Mouse (Mus musculus) hindbrain, embryonic 11.5 days (tissue): ENCODE data around the gene Ackr3. TPM values are rescaled to one million over a fixed set of nuclear protein-coding genes. Genes with fewer than 3 reads are reported as not detected.

Experiments used
- ATAC-seq: fragments of 200-750 bp; cut with Nextera tagmentation; 2 replicates; pipeline ENCODE4 v1.8.0; 2017; ENCODE audit warnings: mild to moderate bottlenecking, moderate TSS enrichment, moderate library complexity; ENCODE audit not compliant: low FRiP score
- DNase-seq: peaks from one replicate; pipeline ENCODE4 v3.0.0-alpha.2; 2015; ENCODE audit warnings: low spot score
- H3K27ac ChIP-seq: fragments of 300-500 bp; sonication (generic); 2 replicates; pipeline ENCODE4 v1.5.1; 2014; ENCODE audit warnings: mild to moderate bottlenecking, low read depth, low read length
- H3K27me3 ChIP-seq: fragments of 300-500 bp; sonication (generic); 2 replicates; pipeline ENCODE4 v1.6.1; 2014; ENCODE audit warnings: mild to moderate bottlenecking, low read length, moderate library complexity, mixed read lengths; ENCODE audit not compliant: control insufficient read depth, insufficient read depth
- H3K36me3 ChIP-seq: fragments of 300-500 bp; sonication (generic); 2 replicates; pipeline ENCODE4 v1.6.1; 2014; ENCODE audit warnings: mild to moderate bottlenecking, low read length, moderate library complexity, mixed read lengths; ENCODE audit not compliant: control insufficient read depth, insufficient read depth
- H3K4me1 ChIP-seq: fragments of 300-500 bp; sonication (generic); replicated peaks from 2 replicates; pipeline ENCODE4 v1.6.1; 2014; ENCODE audit warnings: low read length, mixed read lengths; ENCODE audit not compliant: control insufficient read depth, insufficient read depth
- H3K4me2 ChIP-seq: fragments of 300-500 bp; sonication (generic); replicated peaks from 2 replicates; pipeline ENCODE4 v1.6.1; 2014; ENCODE audit warnings: mild to moderate bottlenecking, low read depth, low read length
- H3K4me3 ChIP-seq: fragments of 300-500 bp; sonication (generic); 2 replicates; pipeline ENCODE4 v1.5.1; 2014; ENCODE audit warnings: low read depth, low read length
- H3K9ac ChIP-seq: fragments of 300-500 bp; sonication (generic); 2 replicates; pipeline ENCODE4 v1.6.1; 2014; ENCODE audit warnings: low read depth, low read length
- H3K9me3 ChIP-seq: fragments of 300-500 bp; sonication (generic); 2 replicates; pipeline ENCODE4 v1.6.1; 2016; ENCODE audit warnings: low read length; ENCODE audit not compliant: control insufficient read depth
- WGBS: fragments of 180-500 bp; shearing (Covaris S2); extraction: QIAGEN DNeasy Blood & Tissue Kit; methylation state at CpG from one replicate; pipeline ENCODE4 v1.1.7; 2014; 5-methylcytosine and 5-hydroxymethylcytosine counted together
- polyA plus RNA-seq: library from polyadenylated mRNA; unstranded; fragments of >200 nt; fragmentation: Nextera tagmentation; extraction: Ambion mirVana; gene quantifications from 2 replicates; pipeline ENCODE4 v1.2.1, GENCODE M21; 2014

Ackr3 gene
- polyA plus RNA-seq, 1 experiment from 2014 or later: 25.7 TPM

- Histone ChIP-seq H3K36me3 (no peaks in the 10 kb centered on the region), H3K9ac (no peak overlapping the region), H3K27me3 (no peaks in the 10 kb centered on the region), H3K4me1 (no peaks in the 10 kb centered on the region), H3K4me2 (no peak overlapping the region), H3K27ac (no peak overlapping the region), H3K4me3 (no peak overlapping the region), H3K9me3 (no peaks in the 10 kb centered on the region)
- no peak for ATAC-seq
- DNase-seq: no peak
These were observed 26.2 kb upstream of the Ackr3 start for GRCm38 (mm10) chr1:90177565-90177964.

- no peak for ATAC-seq
These were observed 25.8 kb upstream of the Ackr3 start for GRCm38 (mm10) chr1:90177978-90178377.

GRCm38 (mm10) chr1:90180479-90180878 lies 23.3 kb upstream of the Ackr3 start:
- DNase-seq (no peak), ATAC-seq (no peak)
- 89% methylated on average over 7 of the region's 7 CpGs for WGBS
- no peak overlapping the region for H3K27ac ChIP-seq
- H3K4me1 ChIP-seq: no peaks in the 10 kb centered on the region
- H3K4me2 ChIP-seq: no peak overlapping the region
- H3K9me3 ChIP-seq: no peaks in the 10 kb centered on the region
- no peaks in the 10 kb centered on the region for H3K36me3 ChIP-seq
- no peaks in the 10 kb centered on the region for H3K27me3 ChIP-seq
- no peak overlapping the region for H3K4me3 ChIP-seq
- H3K9ac ChIP-seq: no peak overlapping the region

More at GRCm38 (mm10) chr1:90177978-90178377, 25.8 kb upstream of the Ackr3 start:
- Histone ChIP-seq H3K9me3 (no peaks in the 10 kb centered on the region), H3K4me1 (no peaks in the 10 kb centered on the region), H3K27me3 (no peaks in the 10 kb centered on the region), H3K4me3 (no peak overlapping the region), H3K36me3 (no peaks in the 10 kb centered on the region), H3K9ac (no peak overlapping the region), H3K27ac (no peak overlapping the region), H3K4me2 (no peak overlapping the region)
- no peak for DNase-seq
- 70% methylated on average over 5 of the region's 5 CpGs for WGBS

GRCm38 (mm10) chr1:90180966-90181699 lies 22.6 kb upstream of the Ackr3 start:
- Histone ChIP-seq H3K4me2 (no peak overlapping the region), H3K4me3 (no peak overlapping the region), H3K4me1 (no peaks in the 10 kb centered on the region), H3K9me3 (no peaks in the 10 kb centered on the region), H3K27ac (no peak overlapping the region), H3K9ac (no peak overlapping the region), H3K27me3 (no peaks in the 10 kb centered on the region), H3K36me3 (no peaks in the 10 kb centered on the region)
- no peak for ATAC-seq
- WGBS: 83% methylated on average over 12 of the region's 12 CpGs
- DNase-seq: no peak

- H3K36me3 ChIP-seq: no peaks in the 10 kb centered on the region
- H3K9me3 ChIP-seq: no peaks in the 10 kb centered on the region; the same call in 1 of the 2 replicates
- H3K4me1 ChIP-seq: no peaks in the 10 kb centered on the region
- no peak overlapping the region for H3K4me3 ChIP-seq
- H3K9ac ChIP-seq: no peak overlapping the region
- WGBS: 81% methylated on average over 5 of the region's 5 CpGs
- DNase-seq: no peak
- no peak for ATAC-seq
- H3K27ac ChIP-seq: no peak overlapping the region
- H3K4me2 ChIP-seq: no peak overlapping the region
- no peaks in the 10 kb centered on the region for H3K27me3 ChIP-seq
These were observed 21.3 kb upstream of the Ackr3 start for GRCm38 (mm10) chr1:90182521-90182920.

GRCm38 (mm10) chr1:90183602-90184001 lies 20.2 kb upstream of the Ackr3 start:
- ATAC-seq: no peak
- no peak overlapping the region for H3K4me2 ChIP-seq
- H3K9ac ChIP-seq: no peak overlapping the region
- H3K4me3 ChIP-seq: no peak overlapping the region
- no peak for DNase-seq
- H3K36me3 ChIP-seq: no peaks in the 10 kb centered on the region
- no peaks in the 10 kb centered on the region for H3K27me3 ChIP-seq
- no peak overlapping the region for H3K27ac ChIP-seq
- H3K9me3 ChIP-seq: no peaks in the 10 kb centered on the region; the same call in 1 of the 2 replicates
- no peaks in the 10 kb centered on the region for H3K4me1 ChIP-seq
- WGBS: 57% methylated on average over 6 of the region's 6 CpGs

GRCm38 (mm10) chr1:90186173-90186572 lies 17.6 kb upstream of the Ackr3 start:
- no peak for ATAC-seq
- no peak overlapping the region for H3K27ac ChIP-seq
- no peak overlapping the region for H3K4me2 ChIP-seq
- no peaks in the 10 kb centered on the region for H3K36me3 ChIP-seq
- H3K4me3 ChIP-seq: no peak overlapping the region
- 87% methylated on average over 4 of the region's 4 CpGs for WGBS
- H3K27me3 ChIP-seq: no peaks in the 10 kb centered on the region
- H3K9ac ChIP-seq: no peak overlapping the region
- no peaks in the 10 kb centered on the region; the same call in 1 of the 2 replicates for H3K9me3 ChIP-seq
- no peak for DNase-seq
- H3K4me1 ChIP-seq: 0 out of 2 replicates have a peak, but pooled peaks cover 2% of the 10 kb centered on the region

GRCm38 (mm10) chr1:90186874-90187273 lies 16.9 kb upstream of the Ackr3 start:
- no peak overlapping the region for H3K9ac ChIP-seq
- no peak for ATAC-seq
- no peaks in the 10 kb centered on the region for H3K36me3 ChIP-seq
- no peaks in the 10 kb centered on the region for H3K27me3 ChIP-seq
- no peak overlapping the region for H3K4me3 ChIP-seq
- H3K27ac ChIP-seq: no peak overlapping the region
- 88% methylated on average over 5 of the region's 5 CpGs for WGBS
- H3K4me2 ChIP-seq: no peak overlapping the region
- H3K4me1 ChIP-seq: 0 out of 2 replicates have a peak, but pooled peaks cover 2% of the 10 kb centered on the region
- no peak for DNase-seq
- no peaks in the 10 kb centered on the region; the same call in 1 of the 2 replicates for H3K9me3 ChIP-seq

GRCm38 (mm10) chr1:90189046-90189445 lies 14.7 kb upstream of the Ackr3 start:
- Histone ChIP-seq H3K27ac (no peak overlapping the region), H3K36me3 (no peaks in the 10 kb centered on the region), H3K27me3 (no peaks in the 10 kb centered on the region), H3K4me2 (no peak overlapping the region), H3K9me3 (no peaks in the 10 kb centered on the region; the same call in 1 of the 2 replicates), H3K4me3 (no peak overlapping the region), H3K9ac (no peak overlapping the region), H3K4me1 (0 out of 2 replicates have a peak, but pooled peaks cover 2% of the 10 kb centered on the region)
- 34% methylated on average over 6 of the region's 6 CpGs for WGBS
- ATAC-seq: no peak
- no peak for DNase-seq
